Mouse (Mus musculus) G1E (cell line): ENCODE data around the gene Mgmt.

Source experiments
- CTCF ChIP-seq: IDR thresholded peaks from 2 replicates; pipeline ENCODE4 v1.5.1; 2012; ENCODE audit warnings: low read depth, low read length, inconsistent platforms, mixed read lengths
- GATA1 ChIP-seq: IDR thresholded peaks from 2 replicates; pipeline ENCODE4 v1.6.1; 2012; ENCODE audit warnings: borderline replicate concordance, low read length, inconsistent platforms, mixed read lengths
- GATA2 ChIP-seq: IDR thresholded peaks from 2 replicates; pipeline ENCODE4 v1.6.1; 2012; ENCODE audit warnings: low read depth, low read length, inconsistent platforms, borderline replicate concordance
- TAL1 ChIP-seq: conservative IDR thresholded peaks from 2 replicates; pipeline ENCODE4 v1.6.1; 2012; ENCODE audit warnings: low read depth, low read length, inconsistent platforms, mixed read lengths

GRCm38 (mm10) chr7:137099766-137100165 lies 205.4 kb downstream of the Mgmt start:
- TF ChIP-seq TAL1 (no peak), GATA1 (no peak), CTCF (no peak), GATA2 (no peak)
